Mouse (Mus musculus) spleen, adult 2 months (tissue): Measurements from ENCODE around the gene Pmm2. TPM values are rescaled to one million over a fixed set of nuclear protein-coding genes. Genes with fewer than 3 reads are reported as not detected.

Experiments
- DNase-seq, 2 experiments: peaks; one replicate each; pipeline versions ENCODE4 v3.0.0 to v3.0.0-alpha.2; 2012 to 2021; ENCODE audit warnings: low spot score in 2 of 2, low read depth in 1 of 2
- H3K27ac ChIP-seq: fragments of 200-500 bp; 2 replicates; pipeline ENCODE4 v1.5.1; 2012; ENCODE audit warnings: low read length, inconsistent platforms; ENCODE audit not compliant: insufficient read depth
- H3K27me3 ChIP-seq: fragments of 200-500 bp; 2 replicates; pipeline ENCODE4 v1.6.1; 2012; ENCODE audit warnings: mild to moderate bottlenecking, moderate library complexity, low read length, inconsistent platforms; ENCODE audit not compliant: control insufficient read depth, insufficient read depth
- H3K36me3 ChIP-seq: fragments of 200-500 bp; 2 replicates; pipeline ENCODE4 v1.6.1; 2012; ENCODE audit warnings: mild to moderate bottlenecking, low read length, inconsistent platforms; ENCODE audit not compliant: control insufficient read depth, insufficient read depth
- H3K4me1 ChIP-seq: fragments of 200-500 bp; 2 replicates; pipeline ENCODE4 v1.6.1; 2011; ENCODE audit warnings: inconsistent platforms; ENCODE audit not compliant: control insufficient read depth, insufficient read depth, insufficient read length
- H3K4me3 ChIP-seq: fragments of 200-500 bp; 2 replicates; pipeline ENCODE4 v1.5.1; 2011; ENCODE audit warnings: mild to moderate bottlenecking, inconsistent platforms; ENCODE audit not compliant: insufficient read depth, insufficient read length; ENCODE audit errors: extremely low read depth
- CTCF ChIP-seq: fragments of 200-500 bp; IDR thresholded peaks from 2 replicates; pipeline ENCODE4 v1.5.1; 2011; ENCODE audit warnings: mild to moderate bottlenecking, inconsistent platforms; ENCODE audit not compliant: insufficient read depth, insufficient read length, insufficient replicate concordance; ENCODE audit errors: extremely low read depth
- POLR2A ChIP-seq: fragments of 200-500 bp; IDR thresholded peaks from 2 replicates; pipeline ENCODE4 v1.6.1; 2011; ENCODE audit warnings: low read depth, low read length, inconsistent platforms
- WGBS: fragments of 180-500 bp; shearing (Covaris S2); methylation state at CpG from one replicate; pipeline ENCODE4 v1.1.7; 2018; 5-methylcytosine and 5-hydroxymethylcytosine counted together
- polyA plus RNA-seq: library from polyadenylated mRNA; depleted of rRNA; stranded (reverse); fragments of >200 nt; gene quantifications from 2 replicates; pipeline ENCODE4 v1.2.3, GENCODE M21; 2012

Gene Pmm2
- polyA plus RNA-seq, 1 experiment = 50.2 TPM

DNA sequence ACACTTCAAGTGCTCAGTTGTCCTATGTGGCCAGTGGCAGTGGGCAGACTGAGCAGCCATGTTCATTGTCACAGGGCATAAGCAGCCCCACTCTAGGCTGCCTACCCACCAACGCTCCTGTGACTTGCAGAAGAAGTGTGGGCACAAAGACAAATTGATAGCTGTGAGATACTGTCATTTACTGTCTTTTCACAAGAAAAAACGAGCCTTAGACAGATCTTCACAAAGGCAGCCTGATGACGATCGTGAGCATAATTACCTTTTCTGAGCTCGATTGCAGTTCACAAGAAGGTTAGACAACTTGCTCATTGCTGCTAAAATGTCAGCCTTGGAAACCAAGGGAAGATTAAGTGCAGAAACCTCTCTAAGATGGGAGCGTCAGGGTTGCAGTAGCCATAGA lies 17.6 kb downstream of the Pmm2 start:
- no peaks in the 10 kb centered on the region for H3K4me1 ChIP-seq
- no peaks in the 10 kb centered on the region for H3K27me3 ChIP-seq
- DNase-seq = no peak
- 92% methylated on average over 6 of the region's 6 CpGs for WGBS
- TF ChIP-seq POLR2A (no peak), CTCF (no peak)
- no peak overlapping the region for H3K27ac ChIP-seq
- H3K4me3 ChIP-seq = no peak overlapping the region
- H3K36me3 ChIP-seq = peaks cover 23% of the 10 kb centered on the region

DNA sequence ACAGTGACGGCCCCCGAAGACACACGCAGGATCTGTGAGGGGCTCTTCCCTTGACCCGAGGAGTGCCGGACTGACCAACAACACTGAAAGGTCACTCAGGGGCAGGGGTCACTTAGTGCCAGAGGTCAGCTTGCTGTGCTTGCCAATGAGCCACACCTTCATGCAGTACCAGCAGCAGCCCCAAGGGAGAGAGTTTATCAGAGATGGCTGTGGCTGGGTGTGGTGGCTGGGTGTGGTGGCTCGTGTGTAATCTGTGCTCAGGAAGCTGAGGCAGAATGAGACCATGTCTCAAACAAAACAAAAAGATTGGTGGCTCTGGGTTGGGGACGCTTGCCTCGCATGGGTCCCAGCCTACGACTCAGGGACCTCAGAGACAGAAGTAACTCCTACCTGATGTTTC lies 18.1 kb downstream of the Pmm2 start:
- no peaks in the 10 kb centered on the region for H3K27me3 ChIP-seq
- H3K36me3 ChIP-seq = peaks cover 24% of the 10 kb centered on the region
- H3K4me1 ChIP-seq = no peaks in the 10 kb centered on the region
- 84% methylated on average over 9 of the region's 9 CpGs for WGBS
- no peak for TF ChIP-seq CTCF
- no peak for TF ChIP-seq POLR2A
- DNase-seq = no peak
- H3K4me3 ChIP-seq = no peak overlapping the region
- H3K27ac ChIP-seq = no peak overlapping the region

DNA sequence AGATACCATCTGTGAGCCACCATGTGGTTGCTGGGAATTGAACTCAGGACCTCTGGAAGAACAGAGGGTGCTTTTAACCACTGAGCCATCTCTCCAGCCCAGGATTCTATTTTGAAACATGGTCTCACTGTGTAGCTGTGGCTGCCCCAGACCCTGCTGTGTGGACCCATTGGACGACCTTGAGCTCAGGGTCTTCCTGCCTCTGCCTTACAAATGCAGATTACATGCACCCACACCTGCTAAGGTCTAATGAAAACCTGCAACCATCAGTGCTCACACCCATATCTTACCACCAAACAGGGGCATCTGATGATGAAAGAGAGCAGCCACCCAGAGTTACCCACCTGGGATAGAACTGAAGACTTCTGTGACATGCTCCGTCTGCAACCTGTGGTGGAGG lies 18.8 kb downstream of the Pmm2 start:
- peaks cover 26% of the 10 kb centered on the region for H3K36me3 ChIP-seq
- 91% methylated on average over 2 of the region's 2 CpGs for WGBS
- no peak overlapping the region for H3K4me3 ChIP-seq
- H3K4me1 ChIP-seq = no peaks in the 10 kb centered on the region
- no peaks in the 10 kb centered on the region for H3K27me3 ChIP-seq
- TF ChIP-seq POLR2A = no peak
- no peak for TF ChIP-seq CTCF
- DNase-seq = no peak
- no peak overlapping the region for H3K27ac ChIP-seq

DNA sequence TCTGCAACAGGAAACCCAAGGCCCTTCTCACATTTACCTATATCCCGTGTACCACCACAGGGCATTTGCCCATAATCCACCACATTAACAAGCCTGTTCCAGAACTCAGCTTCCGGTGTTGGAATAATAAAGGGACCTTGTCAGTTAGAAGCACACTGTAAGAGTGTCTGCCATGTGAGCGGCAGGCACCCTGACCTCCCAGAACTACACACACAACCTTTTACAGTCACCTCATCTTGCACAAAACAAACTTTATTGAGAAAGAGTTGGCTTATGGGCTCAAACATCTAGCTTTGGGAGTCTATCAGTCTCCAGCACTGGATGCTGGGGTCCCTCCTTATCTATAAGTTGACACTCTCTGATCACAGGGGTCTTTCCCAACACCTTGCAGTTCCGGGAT lies 20.9 kb downstream of the Pmm2 start:
- WGBS = 92% methylated on average over 4 of the region's 4 CpGs
- TF ChIP-seq POLR2A = no peak
- no peak for TF ChIP-seq CTCF
- Histone ChIP-seq H3K27ac (no peak overlapping the region), H3K27me3 (no peaks in the 10 kb centered on the region), H3K36me3 (peaks cover 26% of the 10 kb centered on the region), H3K4me1 (no peaks in the 10 kb centered on the region), H3K4me3 (no peak overlapping the region)
- no peak for DNase-seq

DNA sequence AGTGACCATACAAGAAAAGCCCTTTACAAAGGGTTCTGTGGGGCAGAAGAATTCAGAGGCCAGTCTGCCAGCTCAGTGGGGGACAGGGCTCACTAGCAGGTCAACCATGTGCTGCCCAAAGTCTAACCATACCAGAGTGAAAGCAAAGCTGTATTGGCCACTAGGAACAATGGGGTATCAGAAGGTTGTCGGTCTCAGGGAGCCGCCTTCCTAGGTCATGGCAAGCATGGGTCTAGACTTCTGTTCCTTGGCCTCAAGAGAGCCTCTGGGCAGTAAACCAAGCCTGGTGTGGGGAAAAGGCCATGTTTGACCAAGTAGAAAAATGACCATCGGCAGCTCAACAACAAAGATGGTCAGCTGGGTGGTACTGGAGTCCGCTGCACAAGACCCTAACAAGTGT lies 21.3 kb downstream of the Pmm2 start:
- 97% methylated on average over 4 of the region's 4 CpGs for WGBS
- H3K4me3 ChIP-seq = no peak overlapping the region
- TF ChIP-seq POLR2A (no peak), CTCF (no peak)
- peaks cover 23% of the 10 kb centered on the region for H3K36me3 ChIP-seq
- H3K4me1 ChIP-seq = no peaks in the 10 kb centered on the region
- H3K27me3 ChIP-seq = no peaks in the 10 kb centered on the region
- H3K27ac ChIP-seq = no peak overlapping the region
- no peak for DNase-seq

DNA sequence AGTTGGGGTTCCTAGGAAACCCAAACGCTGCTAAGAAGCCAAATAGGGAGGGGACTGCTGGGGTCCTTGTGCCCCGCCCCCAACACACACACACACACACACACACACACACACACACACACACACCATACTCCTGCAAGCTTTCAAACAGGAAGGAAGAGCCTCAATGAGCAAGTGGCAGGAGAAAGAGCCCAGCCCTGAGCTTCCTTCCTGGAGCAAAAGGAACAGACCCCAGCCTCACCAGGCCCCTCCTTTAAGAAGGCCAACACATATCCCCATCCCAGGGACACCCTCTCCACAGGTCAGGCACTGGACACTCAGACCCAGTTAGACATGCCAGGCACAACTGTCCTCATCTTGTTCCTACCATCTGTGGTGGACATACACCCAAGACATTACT lies 25.5 kb downstream of the Pmm2 start:
- H3K27ac ChIP-seq = no peak overlapping the region
- H3K4me1 ChIP-seq = peaks cover 3% of the 10 kb centered on the region; the same call in 1 of the 2 replicates
- DNase-seq = no peak
- H3K27me3 ChIP-seq = no peaks in the 10 kb centered on the region
- H3K36me3 ChIP-seq = peaks cover 11% of the 10 kb centered on the region
- 48% methylated on average over 2 of the region's 2 CpGs for WGBS
- TF ChIP-seq POLR2A (no peak), CTCF (no peak)
- no peak overlapping the region for H3K4me3 ChIP-seq

DNA sequence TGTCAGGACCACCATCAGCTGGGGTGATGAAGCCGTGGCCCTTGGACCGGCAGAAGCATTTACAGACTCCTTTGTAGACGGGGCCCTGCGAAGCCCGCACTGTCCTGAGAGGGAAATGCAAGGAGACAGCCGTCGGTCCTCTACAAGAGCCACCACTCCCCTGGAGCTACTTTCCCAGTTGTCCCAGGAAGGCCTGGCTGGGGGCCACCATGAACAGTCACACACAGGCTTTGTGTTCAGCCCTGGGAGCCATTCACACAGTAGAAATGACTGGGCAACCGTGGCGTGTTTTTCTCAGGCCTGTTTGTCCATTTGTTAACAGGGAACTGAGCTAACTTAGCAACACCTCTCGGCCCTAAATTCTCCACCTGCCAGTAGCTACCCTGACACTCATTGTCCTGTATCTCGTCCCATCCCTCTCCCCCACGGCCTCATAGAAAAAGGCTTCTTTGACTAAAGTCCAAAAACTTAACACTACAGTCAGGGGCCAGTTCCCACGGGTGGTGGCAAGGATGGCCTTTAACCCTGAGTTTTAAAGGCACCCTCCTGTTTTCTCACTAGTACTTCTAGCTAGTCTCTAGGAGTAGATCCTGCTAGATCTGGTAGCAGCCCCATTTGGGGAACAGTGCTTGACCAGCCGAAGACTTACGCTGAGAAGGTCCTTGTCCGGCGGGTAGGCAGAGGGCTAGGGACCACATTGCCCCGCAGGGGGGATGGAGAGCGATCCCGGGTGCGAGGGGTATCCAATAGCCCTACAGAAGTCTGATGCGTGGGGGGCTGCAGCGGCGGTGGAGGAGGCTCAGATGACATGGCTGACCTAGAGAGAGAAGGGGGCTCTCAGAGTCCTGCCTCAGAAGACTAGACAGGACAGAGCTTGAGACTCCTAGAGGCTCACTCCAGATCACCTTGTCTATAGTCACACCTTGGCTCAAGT lies 26.4 kb downstream of the Pmm2 start:
- Histone ChIP-seq H3K4me1 (peaks cover 3% of the 10 kb centered on the region; the same call in 1 of the 2 replicates), H3K4me3 (no peak overlapping the region), H3K27ac (no peak overlapping the region), H3K36me3 (peaks cover 11% of the 10 kb centered on the region), H3K27me3 (no peaks in the 10 kb centered on the region)
- 92% methylated on average over 24 of the region's 24 CpGs for WGBS
- DNase-seq = no peak
- TF ChIP-seq CTCF = no peak
- TF ChIP-seq POLR2A = no peak
